Mouse (Mus musculus): ENCODE measurements around the gene Zfp51.
"Not testable (repeated sequence)": the region's sequence is repeated elsewhere in the genome, so short reads cannot be mapped to it uniquely, and the experiment has no call there.

DNA sequence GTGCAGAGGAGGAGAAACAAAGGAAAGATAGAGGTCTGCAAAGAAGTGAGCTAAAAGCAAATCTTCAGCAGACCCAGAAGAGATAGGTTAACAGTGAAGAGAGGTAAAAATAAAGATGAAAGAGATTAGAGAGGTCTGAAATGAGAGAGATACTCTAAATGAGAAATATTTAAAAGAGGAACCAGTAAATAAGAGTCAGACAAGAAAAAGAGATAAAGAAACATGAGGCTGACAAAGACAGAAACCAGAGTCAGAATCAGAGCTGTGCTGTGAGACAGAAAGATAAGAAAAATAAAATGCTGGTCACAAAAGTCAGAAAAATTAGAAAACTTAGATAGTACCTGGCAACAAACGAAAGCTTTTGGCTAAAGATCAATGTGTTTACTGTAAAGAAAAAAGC is 25.1 kb downstream of the Zfp51 start:
- TF ChIP-seq CTCF (IDR thresholded peaks at IDR 0.05; ENCODE audit: borderline replicate concordance, insufficient read depth, low read length); POLR2A (IDR thresholded peaks at IDR 0.05; ENCODE audit: low read depth, low read length): not testable (repeated sequence)
